Mouse (Mus musculus) MEL (cell line): ENCODE results near the gene E130309D02Rik. TPM values are rescaled to one million over a fixed set of nuclear protein-coding genes. Genes with fewer than 3 reads are reported as not detected.

Source experiments
- DNase-seq: peaks from one replicate; pipeline ENCODE4 v3.0.0; 2011; ENCODE audit warnings: low read depth, low spot score
- H3K27ac ChIP-seq: 2 replicates; pipeline ENCODE4 v1.5.1; 2012; ENCODE audit warnings: low read depth, mild to moderate bottlenecking, control low read depth, low read length, moderate library complexity; ENCODE audit not compliant: control insufficient read depth
- H3K27me3 ChIP-seq, 2 experiments: fragments of 150-350 bp in 1 of 2; sonication (generic) in 1 of 2; 2 replicates each; pipeline ENCODE4 v1.6.1; 2012; ENCODE audit warnings: low read length in 2 of 2, mild to moderate bottlenecking in 2 of 2, improper control_type of control experiment in 1 of 2, moderate library complexity in 1 of 2; ENCODE audit not compliant: insufficient read depth in 2 of 2, control insufficient read depth in 1 of 2
- H3K36me3 ChIP-seq, 2 experiments: 2 replicates each; pipeline ENCODE4 v1.6.1; 2012 to 2014; ENCODE audit warnings: low read length in 2 of 2, improper control_type of control experiment in 1 of 2, inconsistent platforms in 1 of 2, mild to moderate bottlenecking in 1 of 2; ENCODE audit not compliant: insufficient read depth in 2 of 2, control insufficient read depth in 1 of 2
- H3K4me1 ChIP-seq, 2 experiments: fragments of 150-350 bp in 1 of 2; sonication (generic) in 1 of 2; 2 replicates each; pipeline ENCODE4 v1.6.1; 2012; ENCODE audit warnings: low read length in 2 of 2, improper control_type of control experiment in 1 of 2, mild to moderate bottlenecking in 1 of 2; ENCODE audit not compliant: insufficient read depth in 2 of 2, control insufficient read depth in 1 of 2
- H3K4me3 ChIP-seq, 2 experiments: fragments of 150-350 bp in 1 of 2; sonication (generic) in 1 of 2; 2 replicates each; pipeline ENCODE4 v1.5.1; 2012; ENCODE audit warnings: low read depth in 2 of 2, low read length in 2 of 2, mild to moderate bottlenecking in 2 of 2, moderate library complexity in 2 of 2, control low read depth in 1 of 2, improper control_type of control experiment in 1 of 2; ENCODE audit not compliant: control insufficient read depth in 1 of 2, insufficient read depth in 1 of 2
- H3K79me2 ChIP-seq: 2 replicates; pipeline ENCODE4 v1.6.1; 2012; ENCODE audit warnings: mild to moderate bottlenecking, low read length, moderate library complexity; ENCODE audit not compliant: control insufficient read depth, poor library complexity, insufficient read depth
- H3K9ac ChIP-seq: 2 replicates; pipeline ENCODE4 v1.6.1; 2012; ENCODE audit warnings: low read depth, mild to moderate bottlenecking, control low read depth, low read length, moderate library complexity; ENCODE audit not compliant: control insufficient read depth, poor library complexity, severe bottlenecking
- H3K9me3 ChIP-seq: fragments of 150-350 bp; sonication (generic); replicated peaks from 2 replicates; pipeline ENCODE4 v1.6.1; 2012; ENCODE audit warnings: mild to moderate bottlenecking, low read length, improper control_type of control experiment, moderate library complexity; ENCODE audit not compliant: insufficient read depth
- CHD1 ChIP-seq: IDR thresholded peaks from 2 replicates; pipeline ENCODE4 v1.6.1; 2012; ENCODE audit warnings: low read depth, mild to moderate bottlenecking, inconsistent platforms, low read length, improper control_type of control experiment
- CTCF ChIP-seq, 3 experiments: IDR thresholded peaks in 2 of 3; conservative IDR thresholded peaks in 1 of 3; 2 replicates each; pipeline ENCODE4 v1.5.1; 2011 to 2012; ENCODE audit warnings: low read length in 3 of 3, low read depth in 2 of 3, mild to moderate bottlenecking in 2 of 3, improper control_type of control experiment in 1 of 3, inconsistent platforms in 1 of 3, mixed read lengths in 1 of 3, moderate library complexity in 1 of 3; ENCODE audit not compliant: control insufficient read depth in 1 of 3, insufficient read depth in 1 of 3, poor library complexity in 1 of 3, severe bottlenecking in 1 of 3
- ELF1 ChIP-seq: IDR thresholded peaks from 2 replicates; pipeline ENCODE4 v1.6.1; 2014; ENCODE audit warnings: low read depth, mild to moderate bottlenecking, inconsistent platforms, low read length, improper control_type of control experiment, moderate library complexity
- EP300 ChIP-seq, 2 experiments: IDR thresholded peaks; 2 replicates each; pipeline ENCODE4 v1.6.1; 2011; ENCODE audit warnings: improper control_type of control experiment in 2 of 2, low read length in 2 of 2, low read depth in 1 of 2, mild to moderate bottlenecking in 1 of 2
- ETS1 ChIP-seq: IDR thresholded peaks from 2 replicates; pipeline ENCODE4 v1.6.1; 2012; ENCODE audit warnings: low read depth, mild to moderate bottlenecking, inconsistent platforms, low read length, improper control_type of control experiment, moderate library complexity
- GABPA ChIP-seq: IDR thresholded peaks from 2 replicates; pipeline ENCODE4 v1.6.1; 2012; ENCODE audit warnings: low read depth, mild to moderate bottlenecking, inconsistent platforms, low read length, improper control_type of control experiment, moderate library complexity
- GATA1 ChIP-seq: IDR thresholded peaks from 2 replicates; pipeline ENCODE4 v1.6.1; 2011; ENCODE audit warnings: low read depth, low read length, improper control_type of control experiment
- JUND ChIP-seq: IDR thresholded peaks from 2 replicates; pipeline ENCODE4 v1.6.1; 2011; ENCODE audit warnings: low read depth, mild to moderate bottlenecking, improper control_type of control experiment, low read length
- KAT2A ChIP-seq: conservative IDR thresholded peaks from 2 replicates; pipeline ENCODE4 v1.6.1; 2012; ENCODE audit warnings: low read depth, low read length, improper control_type of control experiment, inconsistent platforms
- MAFK ChIP-seq: IDR thresholded peaks from 2 replicates; pipeline ENCODE4 v1.6.1; 2011; ENCODE audit warnings: low read depth, mild to moderate bottlenecking, low read length, improper control_type of control experiment, borderline replicate concordance
- MAX ChIP-seq: IDR thresholded peaks from 2 replicates; pipeline ENCODE4 v1.6.1; 2011; ENCODE audit warnings: low read length, improper control_type of control experiment
- MAZ ChIP-seq: IDR thresholded peaks from 2 replicates; pipeline ENCODE4 v1.6.1; 2012; ENCODE audit warnings: low read depth, mild to moderate bottlenecking, inconsistent platforms, low read length, improper control_type of control experiment
- NELFE ChIP-seq: IDR thresholded peaks from 2 replicates; pipeline ENCODE4 v1.6.1; 2011; ENCODE audit warnings: low read depth, low read length, improper control_type of control experiment
- NRF1 ChIP-seq: IDR thresholded peaks from 2 replicates; pipeline ENCODE4 v1.6.1; 2014; ENCODE audit warnings: low read depth, mild to moderate bottlenecking, inconsistent platforms, low read length, improper control_type of control experiment, moderate library complexity; ENCODE audit not compliant: poor library complexity, insufficient read depth, severe bottlenecking
- POLR2A ChIP-seq, 2 experiments: IDR thresholded peaks; 2 replicates each; pipeline ENCODE4 v1.6.1; 2011 to 2012; ENCODE audit warnings: low read length in 2 of 2, mild to moderate bottlenecking in 2 of 2, control low read depth in 1 of 2, improper control_type of control experiment in 1 of 2, low read depth in 1 of 2, moderate library complexity in 1 of 2; ENCODE audit not compliant: control insufficient read depth in 1 of 2, insufficient read depth in 1 of 2, poor library complexity in 1 of 2
- POLR2AphosphoS2 ChIP-seq: IDR thresholded peaks from 2 replicates; pipeline ENCODE4 v1.6.1; 2011; ENCODE audit warnings: low read length, improper control_type of control experiment
- POLR2AphosphoS5 ChIP-seq: IDR thresholded peaks from 2 replicates; pipeline ENCODE4 v1.6.1; 2012; ENCODE audit warnings: low read depth, borderline replicate concordance, mild to moderate bottlenecking, inconsistent platforms, low read length, moderate library complexity, mixed read lengths
- RAD21 ChIP-seq: IDR thresholded peaks from 2 replicates; pipeline ENCODE4 v1.6.1; 2011; ENCODE audit warnings: mild to moderate bottlenecking, low read depth, low read length, improper control_type of control experiment
- RCOR1 ChIP-seq: IDR thresholded peaks from 2 replicates; pipeline ENCODE4 v1.6.1; 2012; ENCODE audit warnings: low read depth, mild to moderate bottlenecking, inconsistent platforms, low read length, improper control_type of control experiment
- SIN3A ChIP-seq: IDR thresholded peaks from 2 replicates; pipeline ENCODE4 v1.6.1; 2012; ENCODE audit warnings: low read length, improper control_type of control experiment, inconsistent platforms
- SMC3 ChIP-seq: IDR thresholded peaks from 2 replicates; pipeline ENCODE4 v1.6.1; 2011; ENCODE audit warnings: low read depth, low read length, improper control_type of control experiment
- TAL1 ChIP-seq: IDR thresholded peaks from 2 replicates; pipeline ENCODE4 v1.6.1; 2012; ENCODE audit warnings: mild to moderate bottlenecking, inconsistent platforms, low read length, moderate library complexity, mixed read lengths
- TCF12 ChIP-seq: IDR thresholded peaks from 2 replicates; pipeline ENCODE4 v1.6.1; 2014; ENCODE audit warnings: low read depth, mild to moderate bottlenecking, inconsistent platforms, low read length, improper control_type of control experiment, moderate library complexity
- UBTF ChIP-seq: IDR thresholded peaks from 2 replicates; pipeline ENCODE4 v1.6.1; 2012; ENCODE audit warnings: low read depth, mild to moderate bottlenecking, inconsistent platforms, low read length, improper control_type of control experiment, moderate library complexity, borderline replicate concordance; ENCODE audit not compliant: insufficient read depth
- USF1 ChIP-seq: IDR thresholded peaks from 2 replicates; pipeline ENCODE4 v1.6.1; 2014; ENCODE audit warnings: low read depth, mild to moderate bottlenecking, inconsistent platforms, low read length, improper control_type of control experiment, moderate library complexity
- USF2 ChIP-seq, 2 experiments: IDR thresholded peaks; 2 replicates each; pipeline ENCODE4 v1.6.1; 2011 to 2012; ENCODE audit warnings: improper control_type of control experiment in 2 of 2, low read length in 2 of 2, borderline replicate concordance in 1 of 2, inconsistent platforms in 1 of 2, low read depth in 1 of 2, mild to moderate bottlenecking in 1 of 2; ENCODE audit not compliant: insufficient read depth in 1 of 2
- ZC3H11A ChIP-seq: IDR thresholded peaks from 2 replicates; pipeline ENCODE4 v1.6.1; 2012; ENCODE audit warnings: low read depth, mild to moderate bottlenecking, inconsistent platforms, low read length, improper control_type of control experiment
- ZKSCAN1 ChIP-seq: IDR thresholded peaks from 2 replicates; pipeline ENCODE4 v1.6.1; 2012; ENCODE audit warnings: low read depth, mild to moderate bottlenecking, inconsistent platforms, low read length, improper control_type of control experiment, moderate library complexity
- ZMIZ1 ChIP-seq: IDR thresholded peaks from 2 replicates; pipeline ENCODE4 v1.6.1; 2012; ENCODE audit warnings: low read depth, mild to moderate bottlenecking, inconsistent platforms, low read length, improper control_type of control experiment, moderate library complexity
- polyA plus RNA-seq, 2 experiments: library from polyadenylated mRNA; stranded (reverse) in 1 of 2; unstranded in 1 of 2; fragments of >175 nt in 1 of 2; fragments of >200 nt in 1 of 2; gene quantifications; 2 replicates each; pipeline versions ENCODE4 v1.2.1 to v1.2.4; 2012; ENCODE audit warnings: low replicate concordance in 2 of 2, low read depth in 1 of 2; ENCODE audit not compliant: insufficient read length in 2 of 2, insufficient read depth in 1 of 2, missing spikeins in 1 of 2
- total RNA-seq: library from RNA; depleted of rRNA; stranded (reverse); fragments of 300-350 nt; gene quantifications from 2 replicates; pipeline ENCODE4 v1.2.3, GENCODE M21; 2012

E130309D02Rik gene
- total and polyA plus RNA-seq, 3 experiments = 59.3 to 92.4 TPM; not detected in 1

- Histone ChIP-seq H3K79me2 (peaks cover 7% of the 10 kb centered on the region), H3K27me3 (no peaks in the 10 kb centered on the region), H3K4me1 (peaks cover 8 to 39% of the 10 kb centered on the region in 2 experiments), H3K27ac (peak overlapping the region; percentile 32), H3K4me3 (peak overlapping the region; percentile 79 to 97), H3K9ac (peak overlapping the region; percentile 81), H3K36me3 (peaks cover 0 to 20% of the 10 kb centered on the region in 2 experiments; a peak in 2 of 4 replicates), H3K9me3 (no peaks in the 10 kb centered on the region)
- no peak for TF ChIP-seq POLR2AphosphoS2
- no peak for TF ChIP-seq SMC3
- no peak; the same call in 1 of the 2 replicates for TF ChIP-seq MAX
- no peak for TF ChIP-seq GATA1
- no peak for TF ChIP-seq SIN3A
- TF ChIP-seq ZC3H11A = no peak
- TF ChIP-seq ELF1 = no peak
- TF ChIP-seq RAD21 = no peak
- TF ChIP-seq TAL1 = no peak
- DNase-seq = no peak
Measured at GRCm38 (mm10) chr5:143270151-143270519, 45.0 kb downstream of the E130309D02Rik start.

GRCm38 (mm10) chr5:143269363-143270150 lies 45.6 kb downstream of the E130309D02Rik start, which contains the start of gene Zfp316:
TSS of gene Zfp316 (minus strand) at chr5:143270022.
- H3K27ac ChIP-seq = peak within 1 kb of the TSS; percentile 32
- H3K4me3 ChIP-seq = peak within 1 kb of the TSS; percentile 79 to 97
- peaks cover 0 to 20% of the 10 kb centered on the region in 2 experiments; a peak in 2 of 4 replicates for H3K36me3 ChIP-seq
- H3K9me3 ChIP-seq = no peaks in the 10 kb centered on the region
- peaks cover 7% of the 10 kb centered on the region for H3K79me2 ChIP-seq
- H3K27me3 ChIP-seq = no peaks in the 10 kb centered on the region
- H3K4me1 ChIP-seq = peaks cover 8 to 37% of the 10 kb centered on the region in 2 experiments
- peak; percentile 79 for DNase-seq
- H3K9ac ChIP-seq = peak within 1 kb of the TSS; percentile 81
- no peak for TF ChIP-seq UBTF
- peak; percentile 77 for TF ChIP-seq USF1
- TF ChIP-seq ZKSCAN1 = no peak
- TF ChIP-seq TAL1 = no peak
- TF ChIP-seq EP300 (IDR thresholded peaks at IDR 0.05; ENCODE audit: low read depth in 1 of 2, low read length in 2 of 2) = 0 out of 4 replicates have a peak, but pooled peaks of 1 of the 2 experiments have one; percentile 18
- no peak for TF ChIP-seq JUND
- no peak for TF ChIP-seq KAT2A
- TF ChIP-seq ELF1 = peak; percentile 71
- no peak for TF ChIP-seq ZC3H11A
- peak; percentile 24 for TF ChIP-seq TCF12
- TF ChIP-seq GABPA = no peak
- no peak for TF ChIP-seq USF2 (IDR thresholded peaks at IDR 0.05; ENCODE audit: borderline replicate concordance in 1 of 2, insufficient read depth in 1 of 2, low read depth in 1 of 2, low read length in 2 of 2)
- peak; percentile 51; the same call in 1 of the 2 replicates for TF ChIP-seq NRF1
- TF ChIP-seq MAFK = no peak
- peak; percentile 64; the same call in 1 of the 2 replicates for TF ChIP-seq MAZ
- TF ChIP-seq POLR2A (IDR thresholded peaks at IDR 0.05; ENCODE audit: control insufficient read depth in 1 of 2, insufficient read depth in 1 of 2, low read depth in 1 of 2, low read length in 2 of 2, poor library complexity in 1 of 2) = peak; percentile 50 to 63; a peak in 3 of 4 replicates
- TF ChIP-seq CTCF (IDR thresholded peaks at IDR 0.05 in 2 of 3, conservative IDR thresholded peaks at IDR 0.05 in 1 of 3; ENCODE audit: control insufficient read depth in 1 of 3, insufficient read depth in 1 of 3, low read depth in 2 of 3, low read length in 3 of 3, poor library complexity in 1 of 3, severe bottlenecking in 1 of 3) = no peak
- TF ChIP-seq ETS1 = no peak; the same call in 1 of the 2 replicates
- peak; percentile 27 for TF ChIP-seq ZMIZ1
- no peak for TF ChIP-seq POLR2AphosphoS5
- no peak for TF ChIP-seq CHD1
- TF ChIP-seq NELFE = peak; percentile 42; the same call in 1 of the 2 replicates
- TF ChIP-seq RAD21 = no peak
- no peak for TF ChIP-seq RCOR1
- no peak for TF ChIP-seq POLR2AphosphoS2
